Mouse (Mus musculus): ENCODE results near the gene Gsta2.
A peak's percentile ranks its signal among the peaks of the same experiment; 100 is the strongest.

- TF ChIP-seq POLR2A (IDR thresholded peaks at IDR 0.05; ENCODE audit: low read depth, low read length) (no peak), CTCF (conservative IDR thresholded peaks at IDR 0.05; ENCODE audit: insufficient read depth, insufficient read length, low read depth, low read length) (peak; percentile 57)
These were observed 36.1 kb downstream of the Gsta2 start for GRCm38 (mm10) chr9:78319499-78319898.

Data from kidney, adult 2 months (tissue).